Mouse (Mus musculus) brain, adult 10 weeks (tissue): ENCODE data around the gene Pigr. TPM values are rescaled to one million over a fixed set of nuclear protein-coding genes. Genes with fewer than 3 reads are reported as not detected.

Source experiments
- polyA plus RNA-seq: library from polyadenylated mRNA; stranded (reverse); fragments of 350-450 nt; fragmentation: Illumina TruSeq; extraction: RNeasy Lipid Tissue Mini Kit (QIAGEN cat#74804); gene quantifications from one replicate; pipeline ENCODE4 v1.2.3, GENCODE M21; 2015; ENCODE audit warnings: low read depth, low replicate concordance

Gene Pigr
- 0.15 TPM for polyA plus RNA-seq

DNA sequence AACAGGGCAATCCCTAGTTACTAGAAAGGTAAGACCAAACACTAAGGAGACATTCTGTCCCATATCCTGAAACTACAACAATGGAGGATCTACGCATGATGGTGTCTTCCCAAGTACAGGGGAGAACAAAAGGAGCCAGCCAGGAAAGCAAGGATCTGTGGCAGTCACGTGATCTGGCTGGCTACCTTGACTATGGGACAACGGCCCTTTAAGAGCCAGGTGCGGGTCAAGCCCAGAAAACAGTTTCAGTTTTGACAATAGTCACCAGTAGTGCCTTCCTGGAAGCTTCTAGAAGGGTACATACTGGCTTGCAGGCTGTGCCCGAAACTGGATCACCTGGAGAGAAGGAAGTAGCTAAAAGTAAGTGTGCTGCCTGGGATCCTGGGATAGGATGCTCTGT lies at the start of gene Pigr:
TSS of gene Pigr (plus strand) at position 237 of the 400 bp plus-strand sequence.

DNA sequence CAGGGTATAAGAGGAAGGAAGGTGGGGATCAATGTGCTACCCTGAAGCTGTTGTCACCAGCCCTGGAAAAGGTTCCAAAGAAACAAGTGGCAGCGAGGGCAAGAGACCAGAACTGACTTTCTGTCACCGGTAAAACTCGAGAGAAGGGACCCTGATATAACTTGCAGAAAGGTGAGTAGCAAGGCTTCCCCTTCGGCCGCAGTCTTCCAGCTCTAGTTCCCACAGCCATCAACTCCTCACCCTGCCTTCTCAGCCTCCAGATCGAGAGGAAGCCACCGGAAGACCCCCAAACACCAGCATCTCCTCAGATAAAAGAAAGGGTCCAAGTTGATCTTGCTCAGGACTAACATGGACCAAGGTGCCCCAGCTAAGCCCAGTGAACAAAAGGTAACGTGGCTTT lies 25.9 kb upstream of the Pigr start, which contains the start of gene Fcamr:
TSS of gene Fcamr (plus strand) at position 301 of the 400 bp plus-strand sequence.

DNA sequence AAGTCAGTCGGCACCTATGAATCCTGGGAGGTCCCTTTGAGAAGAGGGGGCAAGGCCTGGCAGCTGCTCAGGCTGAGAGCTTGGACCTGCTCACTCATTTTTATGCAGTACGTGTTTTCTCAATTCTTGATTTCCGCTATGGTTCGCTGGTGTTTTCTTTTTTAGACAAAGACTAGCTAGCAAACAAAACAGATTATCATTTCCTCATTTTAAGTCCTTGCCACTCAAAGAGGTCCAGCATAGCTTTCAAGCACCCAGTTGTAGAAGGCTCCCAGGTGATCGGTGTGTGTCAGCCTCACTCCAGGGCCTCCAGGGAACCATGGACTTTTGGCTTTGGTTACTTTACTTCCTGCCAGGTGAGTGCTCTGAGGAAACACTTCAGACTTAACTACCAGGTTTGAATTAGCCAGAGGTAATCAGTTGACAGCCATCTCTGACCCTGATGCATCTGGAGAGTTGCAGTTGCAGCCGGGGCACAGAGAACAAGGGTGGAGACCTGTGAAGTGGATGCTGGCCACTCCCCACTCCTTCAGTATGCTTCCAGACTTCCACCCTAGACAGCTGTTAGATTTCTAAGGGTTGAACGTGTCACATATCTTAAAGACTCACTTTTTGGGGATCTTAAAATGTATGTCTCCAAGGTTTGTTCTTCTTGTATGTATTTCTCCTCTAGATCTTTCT lies 39.2 kb downstream of the Pigr start, which contains the start of gene Fcmr:
TSS of gene Fcmr (plus strand) at position 129 of the 681 bp plus-strand sequence.

DNA sequence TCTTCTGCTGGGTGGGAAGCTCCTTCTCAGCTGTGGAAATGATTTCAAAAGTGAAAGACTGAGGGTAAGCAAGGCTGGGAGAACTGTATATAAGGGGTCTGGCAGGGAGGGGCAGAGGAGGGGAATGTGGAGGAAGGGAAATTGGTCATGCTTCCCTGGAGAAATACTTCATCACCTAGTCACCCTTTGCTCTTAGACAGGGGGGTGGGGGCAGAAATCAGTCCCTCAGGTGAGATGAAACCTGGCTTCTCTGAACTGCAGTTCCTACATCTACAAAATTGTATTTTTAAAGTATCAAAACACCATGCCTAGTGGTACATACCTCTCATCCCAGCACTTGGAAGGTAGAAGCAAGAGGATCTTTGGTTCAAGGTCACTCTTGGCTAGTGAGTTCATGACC lies 60.9 kb downstream of the Pigr start, which contains the start of gene Il24:
TSS of gene Il24 (minus strand) at position 101 of the 400 bp plus-strand sequence.

Other genes with a start within 250 kb of the Pigr start
- not detected for gene Zp3r, start 197.1 kb upstream of the Pigr start, polyA plus RNA-seq
- gene C4bp, start 165.1 kb upstream of the Pigr start, polyA plus RNA-seq = 0.30 TPM
- gene Gm29427, start 110.9 kb upstream of the Pigr start, polyA plus RNA-seq = not detected
- 8.1 TPM for gene Yod1, start 109.4 kb upstream of the Pigr start, polyA plus RNA-seq
- gene Pfkfb2, start 97.4 kb upstream of the Pigr start, polyA plus RNA-seq = 29.6 TPM
- 1.8 TPM for gene AA986860, start 94.7 kb upstream of the Pigr start, polyA plus RNA-seq
- gene Fcamr, start 25.8 kb upstream of the Pigr start, polyA plus RNA-seq = not detected
- gene Fcmr, start 39.0 kb downstream of the Pigr start, polyA plus RNA-seq = not detected
- not detected for gene Il24, start 60.8 kb downstream of the Pigr start, polyA plus RNA-seq
- not detected for gene Il20, start 84.8 kb downstream of the Pigr start, polyA plus RNA-seq
- not detected for gene Il19, start 113.4 kb downstream of the Pigr start, polyA plus RNA-seq
- not detected for gene Il10, start 193.2 kb downstream of the Pigr start, polyA plus RNA-seq